Mouse (Mus musculus): Measurements from ENCODE around the gene Atp5g3. TPM values are rescaled to one million over a fixed set of nuclear protein-coding genes. Genes with fewer than 3 reads are reported as not detected.
A peak's percentile ranks its signal among the peaks of the same experiment; 100 is the strongest.

The Atp5g3 gene
- polyA plus RNA-seq, 1 experiment from 2014 or later, result 1,149 TPM

- ATAC-seq (ENCODE audit: low FRiP score, low read depth), result no peak
- H3K4me3 ChIP-seq, result peak overlapping the region; percentile 97
- WGBS, result 65% methylated on average over 22 of the region's 22 CpGs
- H3K9ac ChIP-seq, result peak overlapping the region; percentile 85; the same call in 1 of the 2 replicates
- H3K27me3 ChIP-seq, result no peaks in the 10 kb centered on the region
- H3K9me3 ChIP-seq, result no peaks in the 10 kb centered on the region
- H3K36me3 ChIP-seq, result no peaks in the 10 kb centered on the region
- H3K27ac ChIP-seq (replicated peaks), result peak overlapping the region; percentile 97
- peak overlapping the region; percentile 54 for H3K4me2 ChIP-seq
- H3K4me1 ChIP-seq (replicated peaks), result peaks cover 23% of the 10 kb centered on the region
Measured at GRCm38 (mm10) chr2:73893473-73894270, 17.5 kb downstream of the Atp5g3 start.

- peak within 1 kb of the TSS; percentile 98 for H3K9ac ChIP-seq
- peak within 1 kb of the TSS; percentile 97 for H3K27ac ChIP-seq (replicated peaks)
- H3K36me3 ChIP-seq, result no peaks in the 10 kb centered on the region
- under 1% methylated on average over 63 of the region's 63 CpGs for WGBS
- H3K27me3 ChIP-seq, result no peaks in the 10 kb centered on the region
- H3K4me2 ChIP-seq, result peak within 1 kb of the TSS; percentile 70
- peaks cover 23% of the 10 kb centered on the region for H3K4me1 ChIP-seq (replicated peaks)
- no peaks in the 10 kb centered on the region for H3K9me3 ChIP-seq
- H3K4me3 ChIP-seq, result peak within 1 kb of the TSS; percentile 97
- peak; percentile 96 for ATAC-seq (ENCODE audit: low FRiP score, low read depth)
Measured at GRCm38 (mm10) chr2:73892464-73893296, 18.4 kb downstream of the Atp5g3 start, which contains the start of gene Atf2. Gene Atf2, minus strand, starts transcription at chr2:73892639.

DNA sequence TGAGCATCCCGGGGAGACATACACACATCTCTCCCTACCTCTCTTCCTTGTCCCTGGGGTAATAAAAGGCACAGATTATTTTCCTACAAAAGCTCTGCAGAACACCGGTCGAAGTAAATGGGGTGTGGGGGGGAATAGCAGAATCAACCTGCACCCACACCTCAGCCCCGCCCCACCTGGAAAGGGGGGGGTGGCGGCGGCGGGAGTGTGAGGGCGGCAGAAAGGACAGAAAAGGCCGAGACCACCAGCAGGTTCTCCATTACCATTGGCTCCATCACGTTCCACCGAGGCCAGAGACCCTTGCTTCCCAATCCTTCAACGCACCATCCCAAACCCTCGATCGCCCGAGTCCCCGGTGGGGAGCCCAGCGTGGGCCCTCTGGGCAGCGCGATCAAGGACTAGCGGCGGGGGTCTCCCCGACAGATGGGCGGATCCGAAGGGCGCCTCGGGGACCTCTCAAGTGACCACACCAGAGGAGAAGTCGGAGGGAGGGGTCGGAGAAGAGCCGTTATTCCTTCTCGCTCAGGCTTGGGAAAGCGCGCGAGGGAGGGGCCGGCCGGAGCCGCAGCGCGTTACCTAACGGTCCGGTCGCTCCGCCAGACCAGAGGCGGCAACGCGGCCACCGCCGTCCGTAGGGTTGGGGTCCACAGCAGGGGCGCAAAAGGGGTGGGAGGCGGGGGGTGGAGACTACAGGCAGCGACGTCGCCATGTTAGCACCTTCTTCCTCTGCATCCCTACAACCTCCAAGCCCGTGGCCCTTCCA, 19.2 kb downstream of the Atp5g3 start:
- peak overlapping the region; percentile 97 for H3K4me3 ChIP-seq
- H3K9me3 ChIP-seq, result no peaks in the 10 kb centered on the region
- peak; percentile 70 for ATAC-seq (ENCODE audit: low FRiP score, low read depth)
- H3K27me3 ChIP-seq, result no peaks in the 10 kb centered on the region
- H3K27ac ChIP-seq (replicated peaks), result peak overlapping the region; percentile 97
- no peaks in the 10 kb centered on the region for H3K36me3 ChIP-seq
- under 1% methylated on average over 38 of the region's 54 CpGs for WGBS
- peaks cover 25% of the 10 kb centered on the region for H3K4me1 ChIP-seq (replicated peaks)
- H3K9ac ChIP-seq, result peak overlapping the region; percentile 98
- H3K4me2 ChIP-seq, result peak overlapping the region; percentile 70

GRCm38 (mm10) chr2:73885997-73886396, 25.1 kb downstream of the Atp5g3 start:
- Histone ChIP-seq H3K9me3 (no peaks in the 10 kb centered on the region), H3K9ac (no peak overlapping the region), H3K4me1 (replicated peaks) (peaks cover 12% of the 10 kb centered on the region), H3K27ac (replicated peaks) (no peak overlapping the region), H3K4me3 (no peak overlapping the region), H3K4me2 (no peak overlapping the region), H3K27me3 (no peaks in the 10 kb centered on the region), H3K36me3 (no peaks in the 10 kb centered on the region)
- WGBS, result 85% methylated on average over 2 of the region's 2 CpGs
- ATAC-seq (ENCODE audit: low FRiP score, low read depth), result no peak

GRCm38 (mm10) chr2:73877891-73878290, 33.2 kb downstream of the Atp5g3 start:
- Histone ChIP-seq H3K4me1 (replicated peaks) (no peaks in the 10 kb centered on the region), H3K27ac (replicated peaks) (no peak overlapping the region), H3K36me3 (peaks cover 10% of the 10 kb centered on the region), H3K4me3 (no peak overlapping the region), H3K9me3 (no peaks in the 10 kb centered on the region), H3K9ac (no peak overlapping the region), H3K4me2 (no peak overlapping the region), H3K27me3 (no peaks in the 10 kb centered on the region)
- 85% methylated on average over 2 of the region's 2 CpGs for WGBS
- ATAC-seq (ENCODE audit: low FRiP score, low read depth), result no peak

GRCm38 (mm10) chr2:73867764-73868487, 43.2 kb downstream of the Atp5g3 start:
- no peaks in the 10 kb centered on the region for H3K27me3 ChIP-seq
- no peak overlapping the region for H3K9ac ChIP-seq
- no peak overlapping the region for H3K4me3 ChIP-seq
- H3K36me3 ChIP-seq, result 0 out of 2 replicates have a peak, but pooled peaks cover 13% of the 10 kb centered on the region
- WGBS, result 77% methylated on average over 16 of the region's 16 CpGs
- no peaks in the 10 kb centered on the region for H3K9me3 ChIP-seq
- H3K4me1 ChIP-seq (replicated peaks), result no peaks in the 10 kb centered on the region
- H3K4me2 ChIP-seq, result no peak overlapping the region
- ATAC-seq (ENCODE audit: low FRiP score, low read depth), result no peak
- H3K27ac ChIP-seq (replicated peaks), result no peak overlapping the region

GRCm38 (mm10) chr2:73860046-73860624, 51.0 kb downstream of the Atp5g3 start:
- H3K9ac ChIP-seq, result no peak overlapping the region
- no peak overlapping the region for H3K27ac ChIP-seq (replicated peaks)
- H3K4me1 ChIP-seq (replicated peaks), result no peaks in the 10 kb centered on the region
- no peak for ATAC-seq (ENCODE audit: low FRiP score, low read depth)
- no peak overlapping the region for H3K4me3 ChIP-seq
- WGBS, result 88% methylated on average over 4 of the region's 4 CpGs
- H3K27me3 ChIP-seq, result no peaks in the 10 kb centered on the region
- H3K9me3 ChIP-seq, result no peaks in the 10 kb centered on the region
- no peak overlapping the region for H3K4me2 ChIP-seq
- H3K36me3 ChIP-seq, result peaks cover 3% of the 10 kb centered on the region; the same call in 1 of the 2 replicates

Other genes with a start within 250 kb of the Atp5g3 start
- 87.8 and 97.5 TPM in 2 replicates for gene Chn1, start 136.0 kb downstream of the Atp5g3 start, polyA plus RNA-seq (2015; fragmentation: Nextera tagmentation; extraction: Ambion mirVana)
- 103 and 104 TPM in 2 replicates for gene Atf2, start 18.7 kb downstream of the Atp5g3 start, polyA plus RNA-seq (2015; fragmentation: Nextera tagmentation; extraction: Ambion mirVana)

All from hindbrain, embryonic 15.5 days (tissue).